Mouse (Mus musculus) midbrain, embryonic 10.5 days (tissue): ENCODE data around the gene Dppa4. TPM values are rescaled to one million over a fixed set of nuclear protein-coding genes. Genes with fewer than 3 reads are reported as not detected.

ENCODE experiments used
- DNase-seq: peaks from one replicate; pipeline ENCODE4 v3.0.0-alpha.2; 2017; ENCODE audit warnings: low spot score
- H3K27ac ChIP-seq: fragments of 300-500 bp; sonication (generic); replicated peaks from 2 replicates; pipeline ENCODE4 v1.5.1; 2016; ENCODE audit warnings: mild to moderate bottlenecking
- H3K27me3 ChIP-seq: fragments of 300-500 bp; sonication (generic); 2 replicates; pipeline ENCODE4 v1.6.1; 2016; ENCODE audit warnings: low read depth, mild to moderate bottlenecking; ENCODE audit not compliant: poor library complexity, severe bottlenecking
- H3K36me3 ChIP-seq: fragments of 300-500 bp; sonication (generic); 2 replicates; pipeline ENCODE4 v1.6.1; 2016; ENCODE audit warnings: mild to moderate bottlenecking, moderate library complexity
- H3K4me1 ChIP-seq: fragments of 300-500 bp; sonication (generic); 2 replicates; pipeline ENCODE4 v1.6.1; 2016
- H3K4me3 ChIP-seq: fragments of 300-500 bp; sonication (generic); 2 replicates; pipeline ENCODE4 v1.5.1; 2016; ENCODE audit warnings: mild to moderate bottlenecking, moderate library complexity
- H3K9me3 ChIP-seq: fragments of 300-500 bp; sonication (generic); replicated peaks from 2 replicates; pipeline ENCODE4 v1.6.1; 2016; ENCODE audit warnings: mild to moderate bottlenecking
- WGBS: fragments of 180-500 bp; shearing (Covaris S2); methylation state at CpG from one replicate; pipeline ENCODE4 v1.1.7; 2016; 5-methylcytosine and 5-hydroxymethylcytosine counted together
- polyA plus RNA-seq: library from polyadenylated mRNA; unstranded; fragments of >200 nt; fragmentation: Nextera tagmentation; extraction: Ambion mirVana; gene quantifications from 2 replicates; pipeline ENCODE4 v1.2.1, GENCODE M21; 2016

Gene Dppa4
- not detected in 2 replicates for polyA plus RNA-seq

DNA sequence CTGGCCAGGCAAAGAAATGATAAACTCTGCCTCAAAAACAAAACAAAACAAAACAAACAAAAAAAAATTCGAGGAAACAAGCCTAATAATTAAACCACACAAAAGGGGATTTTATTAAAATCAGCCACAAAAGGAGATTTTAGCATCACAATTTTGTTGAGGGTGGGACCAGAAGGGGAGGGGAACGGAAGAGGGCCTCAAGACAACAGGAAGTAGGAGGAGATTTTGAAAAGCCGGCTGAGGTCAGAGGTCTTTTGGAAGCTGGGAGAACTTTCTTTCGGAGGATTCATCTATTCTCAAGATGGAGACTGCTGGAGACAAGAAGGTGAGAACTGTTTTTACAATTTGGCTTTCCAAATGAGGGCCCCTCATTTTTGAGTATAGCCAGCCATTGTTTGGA lies at the start of gene Dppa4:
TSS of gene Dppa4 (plus strand) at position 217 of the 400 bp plus-strand sequence.
- H3K9me3 ChIP-seq: no peaks in the 10 kb centered on the region
- H3K4me1 ChIP-seq: no peaks in the 10 kb centered on the region
- no peaks in the 10 kb centered on the region for H3K27me3 ChIP-seq
- no peak within 1 kb of the TSS for H3K4me3 ChIP-seq
- no peak within 1 kb of the TSS for H3K27ac ChIP-seq
- H3K36me3 ChIP-seq: no peaks in the 10 kb centered on the region
- WGBS: 88% methylated on average over 4 of the region's 4 CpGs
- no peak for DNase-seq

DNA sequence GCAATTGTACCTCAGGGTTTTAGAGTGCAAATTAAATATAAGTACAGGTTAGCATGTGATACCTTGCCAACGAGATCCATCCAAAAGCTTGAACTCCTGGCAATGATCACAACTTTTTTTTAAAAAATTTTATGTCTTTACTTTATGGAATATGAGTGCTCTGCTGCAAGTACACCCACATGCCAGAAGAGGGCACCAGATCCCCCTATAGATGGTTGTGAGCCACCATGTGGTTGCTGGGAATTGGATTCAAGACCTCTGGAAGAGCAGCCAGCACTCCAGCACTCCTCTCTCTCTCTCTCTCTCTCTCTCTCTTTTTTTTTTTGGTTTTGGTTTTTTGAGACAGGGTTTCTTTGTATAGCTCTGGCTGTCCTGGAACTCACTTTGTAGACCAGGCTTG lies 48.5 kb upstream of the Dppa4 start:
- Histone ChIP-seq H3K27me3 (no peaks in the 10 kb centered on the region), H3K36me3 (no peaks in the 10 kb centered on the region), H3K4me3 (no peak overlapping the region), H3K9me3 (no peaks in the 10 kb centered on the region; the same call in 1 of the 2 replicates), H3K27ac (no peak overlapping the region), H3K4me1 (no peaks in the 10 kb centered on the region)
- DNase-seq: no peak
- 82% methylated on average over 1 of the region's 1 CpGs for WGBS

DNA sequence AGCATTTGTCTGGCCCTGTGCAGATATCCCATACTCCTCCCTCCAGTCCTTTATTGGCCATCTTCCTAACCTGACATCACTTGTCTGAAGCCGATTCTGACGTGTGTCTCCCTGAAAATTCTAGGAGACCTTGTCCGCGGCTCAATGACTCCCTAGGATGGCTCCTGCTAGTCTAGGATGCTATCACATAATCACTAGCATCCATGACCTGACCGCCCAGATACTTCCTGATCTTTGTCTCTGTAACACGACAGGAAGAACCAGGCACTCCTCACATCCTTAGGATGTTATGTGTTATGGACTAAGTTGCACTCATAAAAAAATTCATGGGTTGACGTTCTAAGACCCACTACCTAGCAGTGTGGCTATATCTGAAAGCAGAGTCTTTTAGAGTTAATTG lies 45.9 kb upstream of the Dppa4 start:
- H3K36me3 ChIP-seq: no peaks in the 10 kb centered on the region
- WGBS: 92% methylated on average over 7 of the region's 7 CpGs
- no peaks in the 10 kb centered on the region; the same call in 1 of the 2 replicates for H3K9me3 ChIP-seq
- no peaks in the 10 kb centered on the region for H3K4me1 ChIP-seq
- no peak overlapping the region for H3K4me3 ChIP-seq
- no peak for DNase-seq
- H3K27me3 ChIP-seq: no peaks in the 10 kb centered on the region
- H3K27ac ChIP-seq: no peak overlapping the region

DNA sequence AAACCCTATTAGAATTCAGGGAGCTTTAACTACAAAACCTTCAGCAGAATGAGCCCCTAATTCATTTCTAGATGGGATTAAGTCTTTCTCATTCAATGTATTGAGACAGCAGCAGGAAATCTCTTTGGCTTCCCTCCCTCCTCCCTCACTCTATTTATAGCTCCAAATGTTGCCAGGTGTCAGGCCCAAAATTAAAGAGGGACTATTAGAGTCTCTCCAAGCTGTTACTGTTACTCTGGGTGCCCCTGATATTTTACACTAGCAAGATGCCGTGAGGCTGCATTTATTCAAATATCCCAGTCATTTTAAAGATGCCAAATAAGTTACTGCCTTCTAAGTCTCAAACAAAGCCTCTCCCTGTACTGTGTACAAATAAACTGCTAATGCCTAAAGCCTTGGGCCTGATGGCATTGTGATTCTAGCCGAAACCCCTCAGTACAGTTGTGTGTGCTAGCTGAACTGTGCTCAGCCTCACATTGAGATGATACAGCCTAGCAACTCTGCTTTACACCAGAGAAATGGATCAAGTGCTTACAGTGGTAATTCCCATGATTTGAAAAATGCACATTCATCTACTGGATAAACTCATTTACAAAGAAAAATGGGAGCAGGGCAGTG lies 36.4 kb upstream of the Dppa4 start:
- no peak for DNase-seq
- Histone ChIP-seq H3K4me3 (no peak overlapping the region), H3K4me1 (0 out of 2 replicates have a peak, but pooled peaks cover 7% of the 10 kb centered on the region), H3K9me3 (no peaks in the 10 kb centered on the region), H3K27ac (no peak overlapping the region), H3K27me3 (no peaks in the 10 kb centered on the region), H3K36me3 (no peaks in the 10 kb centered on the region)
- 78% methylated on average over 2 of the region's 2 CpGs for WGBS

DNA sequence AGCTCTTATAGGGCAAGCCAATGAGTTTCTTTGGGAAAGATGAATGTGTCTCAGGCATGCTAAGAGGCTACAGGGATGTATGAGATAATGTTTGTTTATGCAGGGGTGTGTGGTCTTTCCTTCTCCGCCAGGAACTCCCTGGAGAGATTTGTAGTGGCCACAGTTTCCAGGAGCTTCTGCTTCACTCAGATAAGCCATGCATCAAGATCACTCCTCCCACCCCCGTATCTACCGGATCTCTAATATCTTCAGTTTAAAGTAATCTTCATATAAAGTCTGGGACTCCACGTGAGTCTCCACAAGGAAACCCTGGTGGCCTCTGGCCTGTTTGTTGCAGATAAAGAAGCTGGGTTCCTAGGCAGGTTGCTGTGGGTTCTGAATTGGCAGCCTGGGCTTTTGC lies 30.7 kb upstream of the Dppa4 start:
- no peak for DNase-seq
- Histone ChIP-seq H3K4me1 (no peaks in the 10 kb centered on the region), H3K4me3 (no peak overlapping the region), H3K36me3 (no peaks in the 10 kb centered on the region), H3K9me3 (no peaks in the 10 kb centered on the region), H3K27me3 (no peaks in the 10 kb centered on the region), H3K27ac (no peak overlapping the region)
- 66% methylated on average over 4 of the region's 4 CpGs for WGBS

DNA sequence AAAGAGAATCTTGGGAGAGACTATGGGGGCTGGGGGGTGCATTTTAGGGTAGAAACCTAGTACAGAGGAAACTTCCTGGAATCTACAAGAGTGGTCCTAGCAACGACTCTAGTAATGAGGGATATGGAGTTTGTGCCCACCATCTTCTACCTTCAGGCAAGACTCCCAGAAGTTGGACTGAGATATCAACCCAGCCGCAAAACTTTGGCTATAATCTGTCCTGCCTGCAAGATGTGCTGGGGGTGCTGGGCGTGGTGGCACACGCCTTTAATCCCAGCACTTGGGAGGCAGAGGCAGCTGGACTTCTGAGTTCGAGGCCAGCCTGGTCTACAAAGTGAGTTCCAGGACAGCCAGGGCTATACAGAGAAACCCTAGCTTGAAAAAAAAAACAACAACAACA lies 28.9 kb upstream of the Dppa4 start:
- DNase-seq: no peak
- Histone ChIP-seq H3K36me3 (no peaks in the 10 kb centered on the region), H3K9me3 (no peaks in the 10 kb centered on the region), H3K4me3 (no peak overlapping the region), H3K27ac (no peak overlapping the region), H3K27me3 (no peaks in the 10 kb centered on the region), H3K4me1 (no peaks in the 10 kb centered on the region)
- 92% methylated on average over 5 of the region's 5 CpGs for WGBS

DNA sequence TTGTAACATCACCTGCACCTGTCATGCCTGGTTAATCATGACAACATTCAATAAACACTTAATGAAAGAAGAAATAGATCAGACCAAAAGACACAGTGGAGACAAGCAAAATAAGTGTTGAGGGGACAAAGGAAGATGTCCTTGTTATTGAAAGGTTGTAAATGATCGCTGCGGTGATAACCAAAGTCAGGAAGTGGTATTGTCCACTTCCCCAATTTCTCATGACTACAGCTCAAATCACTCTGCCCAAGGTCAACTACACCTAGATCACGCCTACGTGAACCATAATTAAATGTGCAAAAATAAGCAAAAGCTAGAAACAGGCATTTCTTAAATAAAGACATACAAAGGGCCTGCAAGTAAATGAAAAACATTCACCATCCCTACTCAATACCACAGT lies 24.0 kb upstream of the Dppa4 start:
- Histone ChIP-seq H3K9me3 (no peaks in the 10 kb centered on the region), H3K27ac (no peak overlapping the region), H3K4me3 (no peak overlapping the region), H3K4me1 (no peaks in the 10 kb centered on the region), H3K36me3 (no peaks in the 10 kb centered on the region), H3K27me3 (no peaks in the 10 kb centered on the region)
- no peak for DNase-seq
- 94% methylated on average over 4 of the region's 4 CpGs for WGBS

DNA sequence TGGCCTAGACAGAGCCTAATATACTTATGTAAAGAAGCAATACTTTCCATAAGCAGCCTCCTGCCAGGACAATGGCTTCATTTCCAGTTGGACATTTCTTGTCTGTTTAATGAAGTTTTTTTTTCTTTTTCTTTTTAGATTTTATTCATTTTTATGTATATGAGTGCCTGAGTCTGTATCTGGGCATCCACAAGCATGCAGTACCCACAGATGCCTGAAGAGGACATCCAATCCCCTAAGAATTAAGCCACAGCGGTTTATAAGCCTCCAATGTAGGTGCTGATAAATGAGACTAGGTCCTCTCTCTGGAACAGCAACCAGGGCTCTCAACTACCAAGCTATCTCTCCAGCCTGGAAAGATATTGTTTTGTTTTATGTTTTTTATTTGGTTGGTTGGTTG lies 20.6 kb upstream of the Dppa4 start:
- no peak overlapping the region for H3K27ac ChIP-seq
- H3K4me1 ChIP-seq: no peaks in the 10 kb centered on the region
- no peak for DNase-seq
- 79% methylated on average over 1 of the region's 1 CpGs for WGBS
- no peak overlapping the region for H3K4me3 ChIP-seq
- H3K36me3 ChIP-seq: no peaks in the 10 kb centered on the region
- H3K27me3 ChIP-seq: no peaks in the 10 kb centered on the region
- H3K9me3 ChIP-seq: no peaks in the 10 kb centered on the region

DNA sequence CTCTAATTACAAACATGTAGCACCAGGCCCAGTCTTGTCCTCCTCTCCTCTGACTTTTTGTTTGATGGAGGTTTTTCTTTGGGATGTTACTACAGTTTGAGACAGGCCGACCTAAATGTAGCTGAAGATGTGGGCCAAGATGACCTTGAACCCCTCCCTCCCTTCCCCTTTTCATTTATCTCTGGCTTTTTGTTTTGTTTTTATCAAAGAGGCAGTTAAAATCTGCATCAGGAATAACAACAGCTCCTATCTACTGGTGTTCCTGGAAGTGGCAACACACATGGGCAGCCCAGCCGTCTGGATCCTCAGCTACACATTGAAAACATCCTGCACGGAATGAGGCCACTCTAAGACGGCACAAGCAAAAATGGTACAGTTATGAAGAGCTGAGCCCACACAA lies 17.7 kb upstream of the Dppa4 start:
- H3K4me1 ChIP-seq: no peaks in the 10 kb centered on the region
- 90% methylated on average over 4 of the region's 4 CpGs for WGBS
- no peaks in the 10 kb centered on the region for H3K36me3 ChIP-seq
- DNase-seq: no peak
- H3K27ac ChIP-seq: no peak overlapping the region
- no peaks in the 10 kb centered on the region for H3K9me3 ChIP-seq
- H3K4me3 ChIP-seq: no peak overlapping the region
- H3K27me3 ChIP-seq: no peaks in the 10 kb centered on the region

DNA sequence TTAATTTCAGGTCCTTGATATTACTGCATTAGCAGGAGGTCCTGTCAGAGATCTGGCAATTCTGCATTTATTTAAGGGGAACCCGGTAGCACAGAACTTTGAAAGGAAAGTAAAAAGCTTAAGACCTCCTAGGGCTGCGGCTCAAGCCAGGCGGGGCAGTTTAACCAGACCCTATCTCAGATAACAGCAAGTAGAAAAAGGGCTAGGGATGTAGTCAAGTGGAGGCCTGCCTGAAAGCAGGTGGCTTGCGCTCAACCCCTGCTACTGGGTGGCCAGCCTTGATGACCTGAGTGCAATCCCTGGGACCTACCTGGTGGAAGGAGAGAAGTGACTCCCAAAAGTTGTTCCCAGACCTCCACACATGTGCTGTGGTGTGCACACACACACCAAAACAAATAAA lies 6.6 kb upstream of the Dppa4 start:
- H3K36me3 ChIP-seq: no peaks in the 10 kb centered on the region
- 73% methylated on average over 4 of the region's 4 CpGs for WGBS
- DNase-seq: no peak
- H3K4me1 ChIP-seq: no peaks in the 10 kb centered on the region
- no peak overlapping the region for H3K4me3 ChIP-seq
- H3K27me3 ChIP-seq: no peaks in the 10 kb centered on the region
- no peaks in the 10 kb centered on the region for H3K9me3 ChIP-seq
- no peak overlapping the region for H3K27ac ChIP-seq

DNA sequence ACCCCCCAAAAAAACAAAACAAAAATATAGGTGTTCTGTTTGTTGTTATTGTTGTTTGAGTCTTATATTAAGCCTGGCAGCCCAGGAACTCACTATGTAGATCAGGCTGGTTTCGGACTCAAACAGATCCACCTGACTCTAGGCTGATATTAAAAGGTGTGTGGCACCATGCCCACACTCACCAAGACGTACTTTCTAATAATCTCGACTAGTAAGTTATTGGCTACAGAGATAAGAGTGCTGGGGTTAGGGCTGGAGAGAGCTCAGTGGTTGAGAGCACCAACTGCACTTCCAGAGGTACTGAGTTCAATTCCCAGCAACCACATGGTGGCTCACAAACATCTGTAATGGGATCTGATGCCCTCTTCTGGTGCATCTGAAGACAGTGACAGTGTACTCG lies 2.6 kb upstream of the Dppa4 start:
- 92% methylated on average over 4 of the region's 4 CpGs for WGBS

DNA sequence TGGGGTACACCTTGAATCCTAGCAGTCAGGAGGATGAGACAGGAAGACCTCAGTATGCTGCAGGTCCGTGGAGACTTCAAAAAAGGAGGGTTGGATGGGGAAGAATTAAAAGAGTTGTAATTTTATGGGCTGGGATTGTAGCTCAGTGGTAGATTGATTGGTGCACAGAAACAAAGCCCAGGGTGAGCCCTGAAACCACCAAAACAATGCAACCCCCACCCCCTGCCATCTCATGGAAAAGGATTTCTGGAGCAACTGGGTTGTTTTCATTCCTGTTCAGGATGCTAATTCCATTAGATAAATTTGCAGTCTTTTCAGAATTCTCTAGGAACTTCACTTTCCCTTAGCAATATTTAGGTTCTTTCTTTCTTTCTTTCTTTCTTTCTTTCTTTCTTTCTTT lies 732 bp upstream of the Dppa4 start:
- Histone ChIP-seq H3K9me3 (no peaks in the 10 kb centered on the region), H3K4me3 (no peak overlapping the region), H3K27ac (no peak overlapping the region), H3K36me3 (no peaks in the 10 kb centered on the region), H3K4me1 (no peaks in the 10 kb centered on the region), H3K27me3 (no peaks in the 10 kb centered on the region)
- WGBS: 73% methylated on average over 1 of the region's 1 CpGs
- DNase-seq: no peak

More for the DNA sequence above, 2.6 kb upstream of the Dppa4 start:
- Histone ChIP-seq H3K4me3 (no peak overlapping the region), H3K9me3 (no peaks in the 10 kb centered on the region), H3K4me1 (no peaks in the 10 kb centered on the region), H3K27ac (no peak overlapping the region), H3K36me3 (no peaks in the 10 kb centered on the region), H3K27me3 (no peaks in the 10 kb centered on the region)
- DNase-seq: no peak

DNA sequence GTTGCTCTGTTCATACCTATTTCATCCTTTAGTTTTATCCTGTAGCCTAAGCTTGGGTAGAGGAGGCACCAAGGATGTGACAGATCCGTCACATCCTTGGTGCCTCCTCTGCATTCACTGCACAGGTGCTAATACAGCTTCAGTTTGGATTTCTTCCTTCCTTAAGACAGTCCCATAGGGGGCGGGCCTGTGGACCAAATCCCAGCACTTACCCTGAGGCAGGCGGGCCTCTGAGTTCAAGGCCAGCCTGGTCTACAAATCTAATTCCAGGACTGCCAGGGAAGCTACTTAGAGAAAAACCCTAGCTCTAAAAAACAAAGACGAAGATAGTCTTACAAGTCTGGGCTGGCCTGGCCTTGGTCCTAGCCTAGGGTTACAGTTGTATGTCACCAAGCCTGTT lies 2.0 kb downstream of the Dppa4 start:
- Histone ChIP-seq H3K27ac (no peak overlapping the region), H3K36me3 (no peaks in the 10 kb centered on the region), H3K4me3 (no peak overlapping the region), H3K9me3 (no peaks in the 10 kb centered on the region), H3K4me1 (no peaks in the 10 kb centered on the region), H3K27me3 (no peaks in the 10 kb centered on the region)
- 92% methylated on average over 4 of the region's 4 CpGs for WGBS
- no peak for DNase-seq
